Mouse (Mus musculus): ENCODE results near the gene Gm17416.

DNA sequence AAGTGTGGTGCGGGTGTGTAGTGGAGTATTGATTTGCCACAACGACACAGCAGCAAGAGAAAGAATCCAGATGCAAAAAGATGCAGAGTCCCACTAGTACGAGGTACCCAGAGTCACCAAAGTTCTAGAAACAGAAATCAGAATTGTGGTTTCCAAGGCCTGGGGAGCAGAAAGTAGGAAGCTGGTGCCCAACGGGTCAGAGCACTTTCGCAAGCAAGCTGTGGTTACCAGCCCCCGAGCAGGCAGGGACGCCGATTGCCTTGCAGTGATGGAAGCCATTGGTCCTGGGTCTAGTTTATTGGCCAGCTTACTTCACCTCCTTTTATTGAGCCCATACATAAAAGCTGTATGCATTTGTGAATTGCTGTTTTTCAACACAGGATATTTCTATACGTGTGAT lies 27.2 kb upstream of the Gm17416 start:
- TF ChIP-seq CTCF (IDR thresholded peaks at IDR 0.05; ENCODE audit: control insufficient read depth, insufficient read depth, insufficient read length) (no peak), MYOD1 (IDR thresholded peaks at IDR 0.05; ENCODE audit: control insufficient read depth, insufficient read length, low read depth) (no peak), MAX (IDR thresholded peaks at IDR 0.05) (no peak), USF1 (IDR thresholded peaks at IDR 0.05; ENCODE audit: low read depth) (no peak)
